Mouse (Mus musculus): ENCODE data around the gene 1700102P08Rik. TPM values are rescaled to one million over a fixed set of nuclear protein-coding genes. Genes with fewer than 3 reads are reported as not detected.

1700102P08Rik gene
- polyA plus RNA-seq, 1 experiment: not detected

- Histone ChIP-seq H3K4me1 (ENCODE audit: control insufficient read depth, insufficient read depth, insufficient read length, low read length) (peaks cover 5% of the 10 kb centered on the region; the same call in 1 of the 2 replicates), H3K4me3 (ENCODE audit: insufficient read depth, low read depth, low read length) (no peak overlapping the region), H3K27ac (replicated peaks; ENCODE audit: low read depth, low read length) (no peak overlapping the region)
Measured at GRCm38 (mm10) chr9:108445125-108445524, 52.5 kb downstream of the 1700102P08Rik start.

GRCm38 (mm10) chr9:108449860-108450259 is 57.3 kb downstream of the 1700102P08Rik start:
- Histone ChIP-seq H3K4me1 (ENCODE audit: control insufficient read depth, insufficient read depth, insufficient read length, low read length) (no peaks in the 10 kb centered on the region), H3K27ac (replicated peaks; ENCODE audit: low read depth, low read length) (no peak overlapping the region)

GRCm38 (mm10) chr9:108450292-108451169 is 57.9 kb downstream of the 1700102P08Rik start:
- Histone ChIP-seq H3K27ac (replicated peaks; ENCODE audit: low read depth, low read length) (no peak overlapping the region), H3K4me1 (ENCODE audit: control insufficient read depth, insufficient read depth, insufficient read length, low read length) (no peaks in the 10 kb centered on the region), H3K4me3 (ENCODE audit: insufficient read depth, low read depth, low read length) (no peak overlapping the region)

More at GRCm38 (mm10) chr9:108449860-108450259, 57.3 kb downstream of the 1700102P08Rik start:
- no peak overlapping the region for H3K4me3 ChIP-seq (ENCODE audit: insufficient read depth, low read depth, low read length)

GRCm38 (mm10) chr9:108451170-108451493 is 58.5 kb downstream of the 1700102P08Rik start:
- Histone ChIP-seq H3K4me1 (ENCODE audit: control insufficient read depth, insufficient read depth, insufficient read length, low read length) (no peaks in the 10 kb centered on the region), H3K4me3 (ENCODE audit: insufficient read depth, low read depth, low read length) (no peak overlapping the region), H3K27ac (replicated peaks; ENCODE audit: low read depth, low read length) (no peak overlapping the region)

GRCm38 (mm10) chr9:108451519-108452160 is 59.0 kb downstream of the 1700102P08Rik start:
- no peak overlapping the region for H3K27ac ChIP-seq (replicated peaks; ENCODE audit: low read depth, low read length)
- peak overlapping the region; percentile 66 for H3K4me3 ChIP-seq (ENCODE audit: insufficient read depth, low read depth, low read length)
- no peaks in the 10 kb centered on the region for H3K4me1 ChIP-seq (ENCODE audit: control insufficient read depth, insufficient read depth, insufficient read length, low read length)

DNA sequence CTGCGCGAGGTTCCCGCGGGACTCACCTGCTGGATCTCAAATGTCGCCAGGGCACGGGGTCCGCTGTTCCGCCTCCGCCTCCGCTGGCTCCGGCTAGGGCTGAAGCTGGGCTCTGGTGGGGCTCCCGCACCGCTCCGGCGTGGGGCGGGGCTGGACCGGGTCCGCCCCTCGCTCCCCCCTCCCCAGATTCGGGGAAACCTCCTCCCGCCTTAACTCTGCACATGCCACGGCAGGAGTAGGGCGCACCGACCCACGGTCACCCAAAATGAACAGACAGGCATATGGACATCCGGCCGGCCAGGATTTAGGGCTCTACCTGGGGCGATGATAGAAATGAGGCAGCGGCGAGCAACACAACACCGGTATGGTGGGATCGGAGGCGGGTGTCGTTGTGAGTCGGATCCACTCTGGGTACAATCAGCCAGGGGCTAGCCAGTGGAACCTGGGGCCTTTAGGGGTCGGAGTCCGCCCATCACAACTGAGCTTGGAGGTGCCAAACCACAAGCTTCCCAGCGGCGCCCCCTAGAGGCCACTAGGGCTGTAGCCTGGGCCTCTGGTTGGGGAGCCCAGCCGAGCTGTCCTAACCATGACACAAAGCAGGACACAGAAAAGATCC is 59.8 kb downstream of the 1700102P08Rik start:
- Histone ChIP-seq H3K27ac (replicated peaks; ENCODE audit: low read depth, low read length) (no peak overlapping the region), H3K4me3 (ENCODE audit: insufficient read depth, low read depth, low read length) (peak overlapping the region; percentile 66), H3K4me1 (ENCODE audit: control insufficient read depth, insufficient read depth, insufficient read length, low read length) (no peaks in the 10 kb centered on the region)

DNA sequence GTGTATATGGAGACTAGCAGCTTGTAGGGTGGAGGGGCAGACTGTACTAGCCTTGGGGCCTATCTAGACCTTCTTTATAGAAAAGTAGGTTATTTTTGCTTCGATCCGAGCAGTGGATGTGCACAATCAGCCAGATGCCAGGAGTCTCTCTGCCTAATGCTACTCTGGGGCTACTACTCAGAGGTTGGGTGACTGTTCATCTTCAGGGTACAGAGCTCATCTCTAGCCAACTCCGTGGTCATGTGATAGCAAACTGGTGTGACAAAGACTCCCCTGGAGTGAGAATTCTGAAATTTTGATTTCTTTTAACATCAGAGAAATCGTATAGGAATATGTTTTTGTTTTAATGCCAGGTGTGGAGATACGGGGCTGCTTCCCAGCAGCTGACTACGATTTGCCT is 60.3 kb downstream of the 1700102P08Rik start:
- H3K4me1 ChIP-seq (ENCODE audit: control insufficient read depth, insufficient read depth, insufficient read length, low read length): no peaks in the 10 kb centered on the region
- H3K27ac ChIP-seq (replicated peaks; ENCODE audit: low read depth, low read length): no peak overlapping the region
- no peak overlapping the region for H3K4me3 ChIP-seq (ENCODE audit: insufficient read depth, low read depth, low read length)

DNA sequence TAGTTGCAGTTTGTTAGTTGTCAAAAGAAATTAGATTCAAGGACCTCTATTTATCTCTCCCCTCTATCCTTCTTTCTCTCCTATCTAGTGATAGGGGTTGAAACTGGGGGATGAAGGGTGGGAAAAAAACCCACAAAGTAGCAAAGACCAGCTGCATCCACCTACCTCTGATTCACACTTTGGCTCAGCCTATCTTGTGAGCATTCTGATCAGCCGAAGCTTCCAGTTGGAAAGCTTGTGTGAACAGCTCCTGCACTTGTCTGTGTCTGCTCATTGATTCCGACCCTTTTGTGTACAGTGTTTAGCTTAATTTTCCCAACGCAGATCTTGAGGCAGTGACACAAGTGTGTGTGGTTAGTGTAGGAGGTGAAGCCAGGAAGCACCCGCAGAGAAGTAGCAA is 60.9 kb downstream of the 1700102P08Rik start:
- H3K27ac ChIP-seq (replicated peaks; ENCODE audit: low read depth, low read length): no peak overlapping the region
- no peaks in the 10 kb centered on the region for H3K4me1 ChIP-seq (ENCODE audit: control insufficient read depth, insufficient read depth, insufficient read length, low read length)
- H3K4me3 ChIP-seq (ENCODE audit: insufficient read depth, low read depth, low read length): no peak overlapping the region

- Histone ChIP-seq H3K4me3 (ENCODE audit: insufficient read depth, low read depth, low read length) (no peak overlapping the region), H3K27ac (replicated peaks; ENCODE audit: low read depth, low read length) (no peak overlapping the region), H3K4me1 (ENCODE audit: control insufficient read depth, insufficient read depth, insufficient read length, low read length) (no peaks in the 10 kb centered on the region)
Measured at GRCm38 (mm10) chr9:108454429-108454828, 61.8 kb downstream of the 1700102P08Rik start.

DNA sequence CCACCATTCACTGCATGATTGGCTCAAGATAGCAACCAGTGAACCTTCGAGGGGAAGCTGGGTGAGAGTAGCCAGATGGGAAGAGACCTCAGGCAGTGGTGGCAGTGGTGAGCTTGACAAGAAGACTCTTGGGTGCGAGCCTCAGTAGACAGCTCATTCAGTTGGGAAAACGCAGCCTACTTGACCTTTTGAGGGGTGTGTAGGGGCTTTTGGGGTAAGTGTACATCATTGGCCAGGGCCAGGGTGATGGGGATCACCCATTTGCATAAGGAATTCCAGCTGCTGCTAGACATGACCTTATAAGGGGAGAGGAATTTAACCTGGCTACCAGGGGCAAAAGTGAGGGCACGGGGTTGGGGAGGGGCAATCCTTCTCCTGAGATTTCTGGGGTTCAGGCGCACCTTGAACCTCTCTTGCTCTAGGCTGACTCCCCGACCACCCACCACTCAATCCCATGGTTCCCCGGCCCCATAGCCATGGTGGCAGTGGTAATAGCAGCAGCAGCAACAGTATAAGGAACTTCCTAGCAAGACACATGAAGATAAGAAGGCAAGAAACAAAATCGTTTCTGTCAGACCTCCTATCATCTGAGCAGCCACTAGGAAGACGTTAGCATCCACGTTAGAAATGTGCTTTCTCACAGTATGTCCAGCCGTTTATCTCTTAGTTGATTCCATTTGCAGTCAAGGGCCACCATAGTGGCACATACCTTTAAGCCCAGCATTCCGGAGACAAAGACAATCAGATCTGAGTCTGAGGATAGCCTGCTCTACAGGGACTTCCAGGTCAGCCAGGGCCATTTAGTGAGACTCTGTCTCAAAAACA is 63.4 kb downstream of the 1700102P08Rik start:
- 0 out of 2 replicates have a peak, but pooled peaks cover 2% of the 10 kb centered on the region for H3K4me1 ChIP-seq (ENCODE audit: control insufficient read depth, insufficient read depth, insufficient read length, low read length)
- H3K4me3 ChIP-seq (ENCODE audit: insufficient read depth, low read depth, low read length): no peak overlapping the region
- no peak overlapping the region for H3K27ac ChIP-seq (replicated peaks; ENCODE audit: low read depth, low read length)

- Histone ChIP-seq H3K27ac (replicated peaks; ENCODE audit: low read depth, low read length) (no peak overlapping the region), H3K4me3 (ENCODE audit: insufficient read depth, low read depth, low read length) (no peak overlapping the region), H3K4me1 (ENCODE audit: control insufficient read depth, insufficient read depth, insufficient read length, low read length) (peaks cover 10% of the 10 kb centered on the region)
Measured at GRCm38 (mm10) chr9:108456953-108457352, 64.3 kb downstream of the 1700102P08Rik start.

DNA sequence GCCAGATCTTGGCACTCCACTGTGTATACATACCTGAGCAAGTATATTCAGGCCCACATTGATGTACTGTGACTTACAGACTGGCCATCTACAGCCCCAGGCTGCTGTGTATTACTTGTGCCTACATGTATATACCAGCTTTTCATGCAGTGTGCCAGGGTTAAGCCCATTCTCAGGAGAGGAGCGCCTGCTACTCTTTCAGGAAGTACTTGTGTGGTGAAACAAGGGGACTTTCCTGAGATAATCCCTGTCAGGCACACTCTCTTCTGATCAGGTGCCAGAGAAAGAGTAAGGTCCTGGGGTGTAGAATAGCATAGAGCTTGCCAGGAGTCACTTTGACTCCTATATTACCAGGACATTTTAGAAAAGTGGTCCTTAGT is 67.3 kb downstream of the 1700102P08Rik start:
- H3K27ac ChIP-seq (replicated peaks; ENCODE audit: low read depth, low read length): peak overlapping the region; percentile 25
- H3K4me3 ChIP-seq (ENCODE audit: insufficient read depth, low read depth, low read length): peak overlapping the region; percentile 84
- H3K4me1 ChIP-seq (ENCODE audit: control insufficient read depth, insufficient read depth, insufficient read length, low read length): peaks cover 11% of the 10 kb centered on the region

Measured in brown adipose tissue, adult 24 weeks (tissue).